Mouse (Mus musculus) testis, adult 2 months (tissue): ENCODE results near the gene Vmn1r13.

ENCODE experiments used
- CTCF ChIP-seq: fragments of 200-500 bp; IDR thresholded peaks from 2 replicates; pipeline ENCODE4 v1.5.1; 2012; ENCODE audit warnings: low read depth, mild to moderate bottlenecking, inconsistent platforms, low read length, moderate library complexity; ENCODE audit not compliant: control insufficient read depth, insufficient read depth, insufficient replicate concordance
- POLR2A ChIP-seq: fragments of 200-500 bp; IDR thresholded peaks from 2 replicates; pipeline ENCODE4 v1.6.1; 2012; ENCODE audit warnings: low read depth, mild to moderate bottlenecking, inconsistent platforms, low read length, moderate library complexity; ENCODE audit not compliant: control insufficient read depth

GRCm38 (mm10) chr6:57260990-57261389 lies 57.9 kb downstream of the Vmn1r13 start:
- no peak for TF ChIP-seq CTCF
- TF ChIP-seq POLR2A = no peak
